Mouse (Mus musculus): ENCODE results near the gene Pacrg.
A peak's percentile ranks its signal among the peaks of the same experiment; 100 is the strongest.

The Pacrg gene

DNA sequence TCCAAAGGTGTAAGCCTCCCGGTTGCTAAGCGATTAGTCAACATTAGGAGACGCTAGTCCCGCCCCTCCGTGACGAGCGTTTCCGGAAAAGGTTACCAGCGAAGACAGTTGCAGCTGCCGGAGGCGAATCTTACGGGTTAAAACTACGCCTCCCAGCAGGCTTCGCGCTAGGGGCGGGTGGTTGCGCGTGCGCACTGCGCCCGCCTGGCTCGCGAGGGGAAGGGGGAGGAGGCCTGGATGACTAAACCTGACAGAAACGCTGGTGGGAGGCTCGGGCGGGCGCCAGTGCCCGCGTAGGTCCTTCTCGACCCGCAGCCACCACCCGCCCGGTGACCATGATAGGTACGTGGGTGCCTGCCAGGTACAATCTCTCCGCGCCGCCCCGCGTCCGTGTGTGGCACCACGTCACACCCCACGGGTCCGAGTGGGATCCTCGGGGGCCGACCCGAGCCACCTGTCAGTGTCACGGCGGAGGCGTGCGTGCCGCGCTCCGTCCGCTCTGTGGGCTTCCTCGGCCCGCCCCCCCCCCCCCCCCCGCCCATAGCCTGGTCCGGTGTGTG lies at the start of gene Pacrg, which contains the start of gene Prkn:
Gene Pacrg, minus strand, starts transcription at position 164 of the 560 bp plus-strand sequence.
Gene Prkn, plus strand, starts transcription at position 237 of the 560 bp plus-strand sequence.
- peak; percentile 75 to 95 for DNase-seq (ENCODE audit: low spot score in 2 of 2)

DNA sequence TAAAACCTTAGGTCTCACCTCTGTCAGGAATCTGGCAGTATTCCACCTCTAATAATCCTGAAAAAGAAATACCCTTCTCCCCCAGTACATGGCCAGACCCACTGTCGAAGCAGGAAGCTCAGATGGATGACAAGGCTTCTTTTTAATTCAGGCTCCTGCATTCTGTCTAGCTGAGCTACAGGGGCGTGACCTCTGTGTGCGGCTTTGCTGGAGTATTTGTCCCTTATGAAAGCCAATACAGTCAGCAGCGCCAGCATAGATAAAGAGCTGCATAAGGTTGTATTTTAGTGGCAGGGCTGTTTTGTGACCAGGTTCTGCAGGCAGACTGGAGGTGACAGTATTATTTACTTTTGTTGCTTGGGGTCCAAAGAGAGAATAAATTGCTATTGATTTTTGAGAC lies 47.8 kb upstream of the Pacrg start:
- DNase-seq (ENCODE audit: low spot score in 2 of 2): no peak

DNA sequence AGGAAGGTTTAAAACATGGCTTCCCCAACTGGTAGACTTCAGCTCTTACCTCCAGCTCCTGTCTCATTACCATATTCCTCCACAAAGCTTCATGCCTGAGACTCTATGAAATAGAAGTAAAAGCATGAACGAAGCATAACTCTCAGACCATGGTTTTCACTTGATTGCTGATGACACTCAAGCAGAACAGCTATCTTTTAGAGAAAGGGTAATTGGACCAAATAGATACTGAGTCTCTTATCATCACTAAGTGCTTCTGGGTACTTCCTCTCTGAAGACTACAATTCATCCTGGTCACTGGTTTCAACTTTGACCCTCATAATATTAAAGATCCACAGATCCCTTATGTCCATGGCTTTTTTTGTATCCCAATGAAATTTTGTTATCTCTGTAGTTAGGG lies 42.1 kb upstream of the Pacrg start:
- no peak for DNase-seq (ENCODE audit: low spot score in 2 of 2)

DNA sequence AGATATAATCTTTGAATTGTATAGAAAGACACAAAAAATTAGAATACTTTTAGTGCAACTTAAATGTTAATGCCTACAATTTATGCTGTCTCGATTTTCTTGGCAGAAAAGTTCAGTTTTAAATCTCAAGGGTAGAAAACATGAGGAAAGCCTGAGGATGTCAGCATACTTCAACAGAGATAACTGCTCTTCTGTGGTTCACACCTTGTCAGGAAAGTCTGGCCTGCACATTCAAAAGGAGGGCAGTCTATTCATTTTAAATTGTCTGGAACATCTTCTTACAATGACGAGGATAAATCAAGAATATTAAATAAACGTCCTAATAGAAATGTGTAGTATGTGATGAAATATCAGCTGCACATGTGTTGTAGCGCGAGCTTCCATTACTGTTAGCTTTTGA lies 38.9 kb upstream of the Pacrg start:
- DNase-seq (ENCODE audit: low spot score in 2 of 2): no peak

DNA sequence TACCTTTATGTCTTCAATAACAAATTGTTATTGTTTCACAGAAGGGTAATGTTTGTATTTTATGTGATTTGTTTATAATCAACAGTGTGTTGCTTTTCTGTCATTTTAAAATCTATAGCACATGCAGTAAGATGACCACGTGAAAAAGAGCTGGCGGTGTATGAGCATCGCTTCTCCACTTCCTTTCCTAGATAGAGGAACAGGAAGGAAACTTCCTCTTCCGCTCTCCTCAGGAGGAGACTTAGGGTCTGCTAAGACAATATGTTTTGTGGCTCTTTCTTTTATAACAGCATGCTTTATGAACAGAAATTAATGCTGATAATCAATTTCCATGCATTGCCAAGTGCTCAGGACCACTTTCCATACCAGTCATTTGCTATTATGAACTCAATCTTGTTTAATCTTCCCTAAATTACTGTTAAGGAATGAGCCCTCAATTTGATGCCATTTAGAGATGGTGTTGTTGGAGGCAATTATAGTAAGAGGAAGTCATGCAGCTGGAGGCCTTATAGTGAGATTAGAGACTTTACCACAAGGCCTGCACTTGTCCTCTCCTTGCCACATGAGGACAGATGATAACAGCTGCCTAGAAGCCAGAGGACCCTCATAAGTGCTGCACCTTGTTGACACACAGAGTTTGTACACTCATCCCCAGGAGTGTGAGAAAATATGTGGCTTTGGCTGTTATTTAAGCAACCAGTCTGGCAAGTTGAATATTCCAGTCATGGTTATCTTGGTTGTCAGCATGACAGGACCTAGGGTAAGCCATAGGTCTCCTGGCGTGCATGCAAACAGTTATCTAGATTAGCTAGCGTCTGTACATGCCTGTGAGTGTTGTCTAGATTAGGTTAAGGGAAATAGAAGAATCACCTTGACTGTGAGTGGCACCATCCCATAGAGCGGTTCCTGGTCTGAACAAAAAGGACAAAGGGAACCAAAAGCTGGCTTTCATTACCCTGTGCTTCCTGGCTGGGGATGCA lies 34.4 kb upstream of the Pacrg start:
- DNase-seq (ENCODE audit: low spot score in 2 of 2): no peak

DNA sequence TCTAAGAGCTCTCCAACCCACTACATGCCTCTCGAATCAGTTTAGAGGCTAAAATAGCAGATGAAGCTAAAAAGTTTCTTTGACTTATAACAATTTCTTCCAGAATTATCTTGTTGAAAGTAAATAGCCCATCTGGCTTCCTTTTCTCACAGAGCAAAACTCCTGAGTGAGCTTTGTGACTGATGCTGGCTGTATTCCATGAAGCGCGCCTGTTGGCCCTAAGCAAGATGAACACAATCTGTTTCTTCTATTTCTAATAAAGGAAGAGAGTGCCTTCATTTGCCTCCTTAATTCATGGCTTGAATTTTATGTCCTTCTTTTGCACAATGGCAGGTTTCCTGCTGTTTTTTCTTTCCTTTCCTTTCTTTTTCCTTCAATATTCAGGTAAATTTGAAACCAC lies 14.1 kb upstream of the Pacrg start:
- no peak for DNase-seq (ENCODE audit: low spot score in 2 of 2)

DNA sequence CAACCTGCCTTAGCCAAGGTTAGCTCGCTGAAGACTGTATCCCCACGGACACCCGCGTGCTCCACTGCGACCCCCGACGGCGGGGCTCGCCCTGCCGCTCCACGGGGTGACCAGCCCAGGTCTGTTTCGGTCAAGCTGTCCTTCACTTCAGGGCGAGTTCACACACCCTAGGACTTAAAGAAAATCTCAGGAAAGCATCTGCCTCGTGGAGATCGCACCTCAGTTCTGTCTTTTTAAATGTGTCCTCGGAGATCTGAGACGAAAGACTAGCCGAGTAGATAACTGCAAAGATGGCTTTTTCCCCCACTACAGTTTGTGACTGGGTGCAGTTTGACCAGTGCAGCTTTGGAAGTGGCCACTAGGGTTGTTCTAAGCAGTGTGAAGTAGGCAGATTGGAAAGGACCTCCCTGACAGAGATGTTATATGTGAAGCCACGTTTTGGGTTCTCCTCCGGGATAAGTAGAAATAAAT lies 655 bp upstream of the Pacrg start:
- peak; percentile 14 to 50 for DNase-seq (ENCODE audit: low spot score in 2 of 2)

DNA sequence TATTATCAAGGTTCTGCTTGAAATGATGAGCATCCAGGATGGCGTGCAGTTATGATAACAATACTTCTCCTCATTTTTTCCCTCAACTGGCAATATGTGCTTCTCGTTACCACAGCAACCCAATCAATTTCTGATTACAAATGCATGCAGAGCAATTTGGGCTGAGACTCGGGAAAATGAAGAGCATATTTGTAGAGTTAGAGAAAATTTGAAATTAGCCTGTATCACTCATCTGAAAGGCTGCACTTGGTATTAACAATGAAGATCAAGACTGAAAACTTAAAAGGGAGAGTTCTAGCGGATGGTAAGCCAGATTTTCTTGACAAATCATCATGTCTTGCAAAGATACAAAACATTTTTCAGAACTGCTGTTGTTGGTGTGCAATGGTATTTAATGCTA lies 21.1 kb downstream of the Pacrg start:
- no peak for DNase-seq (ENCODE audit: low spot score in 2 of 2)

DNA sequence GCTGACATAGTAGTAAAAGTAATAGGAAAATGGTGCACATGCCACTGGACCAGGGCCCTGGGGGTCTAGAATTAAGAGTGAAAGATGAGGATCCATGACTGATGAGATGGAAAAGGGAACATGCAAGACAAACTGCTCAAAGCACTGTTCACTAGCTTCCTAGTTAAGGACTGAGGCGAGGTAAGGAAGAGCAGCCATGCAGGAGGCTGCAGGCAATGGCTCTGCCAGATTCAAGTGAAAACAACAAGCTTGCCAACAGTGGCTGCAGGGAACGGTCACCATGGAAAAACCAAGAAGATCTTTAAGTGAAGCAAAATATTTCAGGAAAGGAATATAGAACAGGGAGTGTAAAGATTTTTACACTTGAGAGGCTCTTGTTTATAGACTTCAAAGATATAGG lies 31.5 kb downstream of the Pacrg start:
- DNase-seq (ENCODE audit: low spot score in 2 of 2): no peak

DNA sequence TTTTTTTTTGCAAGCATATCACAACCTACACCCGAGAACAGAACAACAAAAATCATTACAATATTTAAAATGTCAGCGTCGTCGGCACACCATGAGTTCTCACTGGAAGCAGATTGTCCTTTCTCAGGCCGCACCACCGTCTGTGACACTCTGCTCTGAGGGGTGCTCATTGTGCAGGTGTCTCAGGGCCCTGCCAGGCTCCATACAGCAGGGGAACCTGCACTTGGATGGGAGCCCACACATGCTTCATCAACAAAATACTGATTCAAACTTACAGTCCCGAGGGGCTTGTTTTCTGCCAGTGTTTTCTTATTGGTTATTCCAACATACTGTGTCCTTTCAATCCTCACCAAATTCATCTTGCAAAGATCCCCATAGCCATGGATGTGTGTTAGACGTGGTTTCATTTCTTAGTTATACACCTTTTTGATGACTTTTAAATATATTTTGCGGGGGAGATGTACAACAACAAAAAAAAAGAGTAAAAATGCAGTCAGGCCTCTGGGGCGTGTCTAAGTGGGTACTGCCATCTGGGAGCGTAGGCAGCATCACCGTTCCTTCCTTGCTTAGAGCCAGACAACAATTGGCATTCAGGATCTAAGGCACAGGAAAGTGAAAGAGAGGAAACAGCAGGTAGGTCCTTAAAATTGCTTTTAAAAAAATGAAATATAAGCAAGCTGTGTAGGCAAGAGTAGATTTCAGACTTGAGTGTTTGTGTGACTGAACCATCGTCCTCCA lies 32.7 kb downstream of the Pacrg start:
- DNase-seq (ENCODE audit: low spot score in 2 of 2): no peak

DNA sequence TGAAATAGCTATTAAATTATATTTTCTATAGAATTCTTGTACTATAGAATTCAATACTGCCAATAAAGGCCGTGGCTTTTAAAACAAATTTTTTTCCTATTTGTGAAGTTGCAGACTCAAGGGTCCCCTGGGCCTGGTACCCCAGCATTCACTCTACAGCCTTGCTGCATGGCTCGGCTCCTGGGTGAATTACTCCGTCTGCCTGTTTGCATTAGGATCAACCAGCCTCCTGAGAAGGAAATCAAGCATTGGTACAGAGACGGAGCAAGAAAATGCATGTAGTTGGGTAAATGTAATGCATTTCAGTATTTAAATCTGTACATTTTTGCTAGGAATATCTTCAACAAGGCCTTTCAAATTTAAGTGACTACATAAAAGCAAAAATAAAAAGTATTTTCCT lies 33.4 kb downstream of the Pacrg start:
- DNase-seq (ENCODE audit: low spot score in 2 of 2): no peak

DNA sequence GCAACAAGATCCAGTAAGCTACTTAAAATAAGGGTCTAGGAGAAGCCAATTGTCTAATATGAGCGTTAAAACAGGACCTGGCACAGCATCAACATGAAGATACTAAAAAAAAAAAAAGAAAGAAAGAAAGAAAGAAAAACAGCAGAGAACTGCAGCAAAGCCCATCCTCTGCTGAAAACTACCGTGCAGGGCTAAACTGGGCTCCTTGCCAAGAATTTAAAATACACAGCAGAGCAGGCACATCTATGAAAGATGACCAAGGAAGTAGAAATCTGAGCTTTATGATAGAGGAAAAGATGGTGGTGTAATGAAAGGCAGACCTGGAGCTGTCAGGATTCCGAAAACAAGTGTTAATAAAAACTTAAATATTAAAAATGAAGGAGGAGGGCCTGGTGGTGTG lies 48.5 kb downstream of the Pacrg start:
- no peak for DNase-seq (ENCODE audit: low spot score in 2 of 2)

DNA sequence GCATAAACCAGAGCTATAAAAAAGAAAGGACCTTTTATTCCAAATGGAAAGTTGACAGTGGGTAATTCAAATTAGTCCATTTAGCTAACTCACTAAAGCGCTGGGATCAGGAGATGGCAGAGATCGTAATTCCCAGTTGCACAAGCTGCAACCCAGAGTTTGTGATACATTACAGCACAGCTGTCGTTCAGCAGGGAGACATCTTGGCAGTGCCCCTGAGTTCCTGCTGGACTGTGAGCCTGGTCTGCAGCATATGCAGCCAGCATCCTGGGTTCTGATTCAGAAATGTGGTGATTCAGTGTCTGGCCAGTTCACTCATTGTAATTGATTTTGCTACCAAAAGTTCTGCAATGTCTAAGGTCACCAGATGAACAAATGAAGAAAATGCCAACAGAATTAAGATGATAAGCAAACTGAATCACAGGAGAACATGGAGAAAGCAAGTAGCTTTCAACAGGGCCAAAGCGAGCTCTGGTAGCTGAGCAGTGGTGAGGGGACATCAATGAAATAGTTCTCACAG lies 55.6 kb downstream of the Pacrg start:
- no peak for DNase-seq (ENCODE audit: low spot score in 2 of 2)

DNA sequence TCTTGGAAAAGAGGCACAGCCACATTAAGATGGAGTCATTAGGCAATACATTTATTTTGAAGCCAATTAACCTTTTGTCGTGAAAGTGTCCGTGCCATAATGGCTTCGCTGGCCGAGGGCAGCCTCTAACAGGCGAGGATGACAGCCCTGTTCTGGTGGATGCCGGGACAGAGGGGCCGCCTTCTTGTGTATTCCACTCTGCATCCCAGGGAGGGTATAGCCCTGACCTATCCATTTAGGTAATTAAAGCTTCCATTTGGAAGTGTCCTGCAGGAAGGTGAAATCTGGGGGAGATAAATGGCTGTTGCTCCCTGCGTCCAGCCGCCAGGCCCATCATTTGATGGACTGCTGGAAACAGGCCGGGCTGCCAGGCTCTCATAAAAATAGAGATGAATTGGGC lies 63.6 kb downstream of the Pacrg start:
- no peak for DNase-seq (ENCODE audit: low spot score in 2 of 2)

DNA sequence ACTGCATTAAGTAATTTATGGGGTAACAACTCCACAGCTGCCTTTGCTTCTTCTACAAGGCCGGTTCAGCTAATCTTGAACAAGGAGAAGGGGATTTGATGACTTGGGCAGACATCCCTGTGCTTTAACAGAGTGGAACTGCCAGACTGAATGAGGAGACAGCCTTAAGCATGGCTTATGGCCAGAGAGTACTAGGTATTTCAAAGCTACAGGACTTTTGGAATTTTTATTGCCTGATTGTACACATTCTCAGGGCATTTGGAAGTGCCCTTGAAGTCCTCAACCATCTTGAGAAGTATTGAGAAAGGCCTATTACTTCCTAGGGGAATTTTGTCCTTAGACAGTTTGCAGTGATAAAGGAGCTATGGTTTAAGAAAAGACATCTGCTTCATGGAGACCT lies 65.6 kb downstream of the Pacrg start:
- DNase-seq (ENCODE audit: low spot score in 2 of 2): no peak

DNA sequence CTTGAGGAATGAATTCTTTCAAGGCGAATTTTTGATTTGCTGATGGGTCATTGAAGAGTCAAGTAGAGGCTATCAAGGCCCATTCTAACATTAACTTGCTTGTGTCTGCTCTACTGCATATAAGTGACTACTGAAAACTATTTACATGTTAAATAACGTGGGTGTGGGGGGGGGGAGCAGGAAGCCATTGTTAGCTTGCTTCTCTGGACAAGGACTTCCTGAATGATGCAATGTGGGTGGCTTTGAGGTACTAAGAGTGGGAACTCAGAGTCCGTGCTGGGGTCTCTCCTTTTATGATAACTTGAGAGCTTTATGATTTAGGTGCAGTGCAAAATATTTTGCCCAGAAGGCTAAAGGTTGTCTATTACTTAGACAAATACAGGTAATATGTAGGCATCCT lies 67.9 kb downstream of the Pacrg start:
- no peak for DNase-seq (ENCODE audit: low spot score in 2 of 2)

DNA sequence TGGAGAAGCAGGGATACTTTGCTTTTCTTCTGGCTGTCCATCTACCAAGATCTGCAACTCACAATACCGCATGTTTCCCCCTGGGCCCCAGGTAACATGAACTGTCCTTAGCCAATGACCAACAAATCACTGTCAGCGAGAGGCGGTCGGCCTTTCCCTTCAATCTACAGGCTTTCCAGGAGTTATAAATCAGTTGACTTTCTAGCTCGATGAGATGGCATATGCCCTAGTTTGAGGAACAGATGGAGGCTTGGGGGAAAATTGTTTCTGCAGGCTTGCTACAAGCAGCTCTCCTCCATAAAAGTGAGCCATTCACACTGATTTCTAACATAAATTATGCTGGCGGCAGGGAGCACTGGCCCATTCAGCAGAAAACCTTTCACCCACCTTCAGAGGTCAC lies 70.2 kb downstream of the Pacrg start:
- no peak for DNase-seq (ENCODE audit: low spot score in 2 of 2)

DNA sequence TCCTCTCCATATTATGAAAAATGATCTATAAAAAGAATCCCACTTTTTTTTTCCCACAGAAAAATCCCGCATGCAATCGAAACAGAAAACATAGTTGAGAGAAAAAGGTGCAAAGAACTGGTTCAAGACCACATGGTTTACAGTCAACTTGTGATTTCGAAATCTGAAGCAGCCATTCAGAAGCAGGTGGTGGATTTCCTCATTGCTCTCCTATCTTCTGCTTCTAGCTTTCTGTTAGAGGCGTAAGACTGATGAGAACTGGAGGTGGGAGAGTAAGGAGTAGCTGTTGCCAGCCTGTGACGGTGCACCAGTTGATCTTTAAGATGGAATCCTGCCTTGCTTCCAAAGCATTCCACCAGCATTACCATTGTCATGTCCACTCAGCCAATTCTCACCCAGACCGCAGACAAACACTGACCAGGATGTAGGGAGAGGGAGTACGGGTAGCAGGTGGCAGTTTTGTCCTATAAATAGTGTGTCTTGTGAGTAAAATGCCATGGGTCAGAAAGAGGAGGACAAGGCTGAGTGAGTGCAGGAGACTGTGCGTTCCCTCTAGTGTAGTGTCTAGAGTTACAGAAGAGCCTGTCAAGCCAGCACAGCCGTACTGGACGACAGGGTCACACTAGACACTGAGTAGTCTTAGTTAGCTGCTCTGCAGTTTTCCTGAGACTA lies 73.2 kb downstream of the Pacrg start:
- DNase-seq (ENCODE audit: low spot score in 2 of 2): no peak

DNA sequence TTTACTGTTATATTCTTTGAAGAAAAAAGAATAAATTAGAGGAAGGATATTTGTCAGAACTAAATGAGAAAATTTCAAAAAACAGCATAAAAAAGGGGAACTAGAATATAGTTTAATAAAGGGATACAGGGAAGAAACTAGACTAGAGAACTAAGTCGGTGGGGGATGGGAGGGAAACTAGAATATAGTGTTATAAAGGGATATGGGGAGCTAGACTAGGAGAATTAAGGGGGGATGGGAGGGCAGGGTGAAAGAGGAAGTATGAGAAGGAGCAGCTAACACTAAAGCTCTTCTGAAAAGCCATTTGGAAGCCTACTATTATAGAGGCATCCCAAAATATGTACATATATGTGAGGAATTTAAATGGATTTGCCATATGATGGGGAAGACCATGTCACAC lies 75.8 kb downstream of the Pacrg start:
- no peak for DNase-seq (ENCODE audit: low spot score in 2 of 2)

DNA sequence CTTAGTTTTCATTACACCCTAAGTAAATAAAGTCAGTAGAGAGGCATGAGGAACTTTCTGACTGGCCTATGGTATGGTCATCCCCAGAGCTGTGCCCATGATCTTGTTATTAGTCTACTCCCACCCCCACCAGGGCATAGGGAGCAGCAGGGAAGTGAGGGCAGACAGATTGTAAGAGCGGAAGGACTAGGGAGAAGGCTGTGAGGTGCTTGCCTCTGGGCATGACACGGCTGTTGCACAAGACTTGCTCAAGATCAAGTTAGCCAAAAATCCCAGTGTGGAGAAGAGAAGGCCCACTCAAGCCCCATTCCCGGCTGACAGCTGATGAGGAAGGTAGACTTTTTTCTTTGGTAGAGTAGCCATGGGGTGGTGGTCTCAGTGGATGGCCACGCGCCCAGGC lies 82.7 kb downstream of the Pacrg start:
- no peak for DNase-seq (ENCODE audit: low spot score in 2 of 2)

DNA sequence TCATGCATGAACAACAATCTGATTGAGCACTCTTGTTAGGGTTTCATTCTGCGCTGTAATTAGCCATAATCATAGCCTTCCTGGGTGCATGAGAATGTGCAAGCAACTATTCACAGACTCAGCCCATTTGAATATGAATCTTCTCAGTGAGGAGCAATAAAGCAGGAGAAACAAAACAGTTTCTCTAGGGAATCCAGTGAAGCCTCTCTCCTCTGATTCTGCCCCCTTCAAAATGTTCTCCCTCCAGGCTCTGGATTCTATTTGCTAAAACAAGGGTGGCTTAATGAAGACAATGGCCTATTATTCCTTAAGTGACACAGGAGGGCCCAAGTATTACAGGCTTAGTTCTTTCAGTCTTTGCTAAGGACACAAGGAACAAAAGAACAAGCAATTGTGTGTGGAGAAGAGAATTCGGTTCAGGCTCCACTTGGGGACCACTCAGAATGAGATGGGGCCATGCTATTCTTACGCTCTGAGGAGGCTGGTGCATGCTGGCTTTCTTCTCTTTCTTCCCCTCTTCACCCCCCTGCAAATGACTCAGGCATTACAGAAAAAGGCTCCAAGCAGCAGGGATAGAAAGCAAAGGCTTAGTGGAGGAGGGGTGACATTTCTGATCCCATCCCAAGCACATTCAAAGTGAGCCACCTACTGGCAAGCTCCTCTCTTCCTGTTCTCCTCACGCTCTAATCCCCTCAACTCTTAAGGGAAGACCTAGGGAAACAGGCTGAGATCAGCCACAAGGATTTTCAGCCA lies 95.2 kb downstream of the Pacrg start:
- DNase-seq (ENCODE audit: low spot score in 2 of 2): no peak
